Mouse (Mus musculus): Measurements from ENCODE around the gene Spata31d1b.

The Spata31d1b gene

DNA sequence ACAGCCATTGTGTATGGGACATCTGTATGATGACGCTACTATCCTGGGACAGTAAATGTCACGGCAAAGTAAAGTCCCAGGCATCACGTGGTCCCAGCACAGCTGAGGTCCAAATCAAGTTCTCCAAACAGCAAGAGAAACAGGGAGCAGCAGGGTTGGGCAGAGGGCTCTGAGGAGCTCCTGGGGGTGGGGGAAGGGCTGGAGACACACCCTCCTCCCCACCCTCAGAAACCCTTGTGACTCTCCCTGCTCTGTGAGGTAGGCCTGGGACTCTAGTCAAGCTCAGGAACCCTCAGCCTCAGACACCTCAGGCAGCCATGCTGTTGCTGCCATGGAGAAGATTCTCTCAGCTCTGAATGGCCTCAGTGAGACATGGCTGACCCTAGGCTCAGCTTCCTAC, at the start of gene Spata31d1b:
Gene Spata31d1b, plus strand, starts transcription at position 301 of the 400 bp plus-strand sequence.
- 83% methylated on average over 3 of the region's 3 CpGs for WGBS

DNA sequence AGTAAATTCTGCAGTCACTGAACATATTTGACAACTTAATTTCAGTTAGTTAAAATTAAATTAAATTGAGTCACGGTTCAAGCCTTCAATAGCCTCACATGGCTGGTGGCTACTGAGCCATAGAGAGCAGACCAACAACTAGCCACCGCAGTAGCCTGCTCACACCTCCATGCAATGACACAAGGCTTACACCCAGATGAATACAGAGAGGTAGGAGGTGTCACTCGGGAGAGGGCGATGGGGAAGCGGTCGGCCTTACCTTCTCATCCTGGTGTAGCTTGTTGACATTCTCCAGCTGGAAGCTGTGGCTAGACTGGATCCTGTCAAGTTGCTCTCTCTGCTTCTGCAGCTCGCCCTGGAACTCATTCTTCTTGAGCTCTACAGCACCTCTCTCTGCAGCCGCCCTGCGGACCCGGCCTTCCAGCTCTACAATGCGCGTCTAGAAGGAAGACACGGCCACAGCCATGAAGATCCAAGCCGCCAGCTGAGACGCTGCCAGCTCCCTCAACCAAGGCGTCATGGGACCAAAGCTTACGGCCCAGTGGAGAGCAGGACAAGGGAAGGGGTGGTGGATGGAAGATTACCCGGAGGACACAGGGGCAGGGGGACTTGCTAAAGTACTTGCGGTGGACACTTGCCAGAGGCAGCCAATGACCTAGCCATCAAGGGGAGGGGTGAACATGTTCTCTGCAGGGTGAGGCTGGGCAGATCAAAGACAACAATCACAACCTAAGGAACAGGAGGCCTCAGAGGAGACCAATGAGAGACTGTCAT, 48.0 kb upstream of the Spata31d1b start:
- 97% methylated on average over 19 of the region's 19 CpGs for WGBS

DNA sequence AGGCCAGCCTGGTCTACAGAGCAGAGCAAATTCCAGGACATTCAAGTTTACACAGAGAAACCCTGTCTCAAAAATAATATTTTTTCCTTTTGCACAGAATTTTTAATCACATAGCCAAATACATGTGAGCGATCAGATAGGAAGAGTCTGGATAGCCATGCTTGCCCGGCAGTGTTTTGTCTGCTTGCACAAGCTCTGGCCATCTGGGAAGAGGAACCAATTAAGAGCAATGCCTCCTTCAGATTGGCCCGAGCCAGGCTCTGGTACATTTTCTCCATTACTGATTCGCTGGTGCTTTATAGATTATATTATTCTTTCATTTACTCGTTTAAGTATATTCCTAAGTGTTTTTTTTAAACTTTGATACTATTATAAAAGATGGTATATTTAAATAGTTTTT, 44.3 kb upstream of the Spata31d1b start:
- WGBS, result 68% methylated on average over 5 of the region's 5 CpGs

DNA sequence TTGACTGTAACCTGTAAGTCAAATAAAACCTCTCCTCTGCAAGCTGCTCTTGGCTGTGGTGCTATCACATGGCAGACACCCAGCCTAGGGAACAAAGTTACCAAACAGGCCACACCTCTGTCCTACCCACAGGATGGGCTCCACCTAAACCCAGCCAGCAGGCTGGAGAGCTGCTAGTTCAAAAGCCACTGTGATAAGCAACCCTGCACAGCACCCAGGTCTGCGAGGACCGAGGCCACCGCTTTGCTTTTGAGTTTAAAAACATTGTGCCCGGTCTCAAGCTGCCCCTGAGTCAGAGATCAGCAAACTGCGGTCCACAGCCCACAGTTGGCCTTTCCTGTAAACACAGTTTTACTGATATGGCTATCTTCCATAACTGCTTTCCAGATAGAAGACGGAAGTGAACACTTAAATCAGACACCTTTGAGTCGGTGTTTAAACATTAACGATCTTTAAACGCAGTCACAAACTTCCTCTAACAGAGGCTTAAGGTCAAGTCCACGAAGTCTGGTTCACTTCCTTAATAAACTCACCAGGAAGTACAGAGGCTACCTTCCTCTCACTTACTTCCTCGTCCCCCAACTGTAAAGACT, 43.5 kb upstream of the Spata31d1b start:
- WGBS, result 76% methylated on average over 11 of the region's 11 CpGs

DNA sequence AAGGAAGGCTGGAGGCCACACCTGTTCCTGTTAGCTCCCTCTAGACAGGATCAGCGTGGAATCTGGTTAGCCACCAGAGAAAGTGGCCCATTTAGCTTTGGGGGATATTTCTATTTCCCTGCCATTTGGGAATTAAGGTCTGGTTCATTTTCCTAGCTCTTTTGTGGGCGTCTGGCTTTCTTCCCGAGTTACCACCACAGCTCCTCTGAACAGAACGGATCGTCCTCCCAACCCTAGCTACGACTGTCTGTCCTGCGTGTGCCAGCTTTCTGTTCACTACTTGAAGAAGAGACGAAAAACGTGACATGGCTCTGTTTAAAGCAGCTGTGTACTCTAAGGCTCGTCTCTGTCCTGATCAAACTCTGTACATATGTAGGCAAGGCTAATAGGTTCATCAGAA, 42.1 kb upstream of the Spata31d1b start:
- 40% methylated on average over 10 of the region's 10 CpGs for WGBS

DNA sequence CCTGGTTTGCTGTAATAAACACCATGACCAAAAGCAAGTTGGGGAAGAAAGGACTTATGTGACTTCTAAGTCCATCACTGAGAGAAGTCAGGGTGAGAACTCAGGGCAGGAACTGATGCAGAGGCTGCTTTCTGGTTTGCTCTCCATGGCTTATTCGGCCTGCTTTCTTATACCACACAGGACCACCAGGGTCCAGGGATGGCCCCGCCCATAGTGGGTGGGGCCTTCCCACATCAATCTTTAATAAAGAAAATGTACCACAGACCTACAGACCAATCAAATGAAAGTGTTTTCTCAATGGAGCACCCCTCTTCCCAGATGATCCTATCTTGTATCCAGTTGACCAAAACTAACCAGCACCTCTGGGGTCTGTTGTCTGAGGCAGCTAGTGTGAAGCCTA, 40.6 kb upstream of the Spata31d1b start:
- 82% methylated on average over 2 of the region's 2 CpGs for WGBS

DNA sequence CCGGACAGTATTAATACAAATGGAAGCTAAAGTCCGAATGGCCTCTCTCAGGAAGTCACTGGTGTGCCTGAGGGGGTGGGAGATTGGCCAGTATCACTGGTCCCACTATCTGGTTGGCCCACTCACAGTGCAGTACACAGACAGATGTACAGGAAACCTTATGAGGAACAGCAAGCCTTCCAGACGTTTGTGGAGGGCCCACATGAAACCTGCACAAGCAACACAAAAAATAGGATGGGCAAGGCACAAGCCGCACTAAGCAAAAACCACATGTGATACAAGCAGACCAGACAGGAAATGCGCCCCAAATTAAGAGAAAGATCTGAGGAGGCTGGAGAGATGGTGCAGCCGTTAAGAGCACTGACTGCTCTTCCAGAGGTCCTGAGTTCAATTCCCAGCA, 39.8 kb upstream of the Spata31d1b start:
- WGBS, result 76% methylated on average over 6 of the region's 6 CpGs

DNA sequence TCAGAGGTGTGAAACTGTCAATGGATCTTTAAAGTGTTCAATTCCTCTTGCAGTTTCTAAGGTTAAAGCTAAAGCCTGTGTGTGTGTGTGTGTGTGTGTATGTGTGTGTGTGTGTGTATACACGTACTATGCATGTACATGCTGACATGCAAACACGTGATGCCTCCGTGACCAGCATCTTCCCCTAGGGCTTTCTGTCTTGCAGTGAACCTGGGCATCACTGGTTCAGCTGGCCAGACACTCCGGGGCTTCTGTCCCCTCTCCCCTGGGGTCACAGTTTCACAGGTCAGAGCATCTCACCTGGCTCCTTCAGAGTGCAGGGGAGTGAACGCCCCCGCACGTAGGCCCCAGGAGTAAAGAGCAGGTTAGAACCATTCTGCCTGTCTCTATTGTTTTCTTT, 38.5 kb upstream of the Spata31d1b start:
- 77% methylated on average over 7 of the region's 7 CpGs for WGBS

DNA sequence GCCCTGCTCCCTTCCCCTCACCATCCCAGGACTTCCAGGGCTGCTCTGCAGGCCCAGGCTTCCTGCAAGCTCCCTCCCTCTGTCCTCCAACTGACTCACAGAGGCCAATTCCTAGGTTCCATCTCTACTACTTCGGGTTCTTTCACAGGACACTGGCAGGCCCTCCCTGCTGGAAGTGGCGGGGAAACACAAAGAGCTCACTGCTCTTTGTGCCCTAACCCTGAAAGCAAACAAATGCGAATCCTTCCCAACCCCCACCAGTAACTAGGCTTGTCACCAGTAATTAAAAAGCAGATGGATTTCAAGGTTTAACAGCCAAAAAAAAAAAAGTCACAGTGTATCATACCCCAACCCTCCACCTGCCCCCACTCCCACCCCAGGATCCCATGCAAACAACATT, 37.9 kb upstream of the Spata31d1b start:
- 62% methylated on average over 3 of the region's 3 CpGs for WGBS

DNA sequence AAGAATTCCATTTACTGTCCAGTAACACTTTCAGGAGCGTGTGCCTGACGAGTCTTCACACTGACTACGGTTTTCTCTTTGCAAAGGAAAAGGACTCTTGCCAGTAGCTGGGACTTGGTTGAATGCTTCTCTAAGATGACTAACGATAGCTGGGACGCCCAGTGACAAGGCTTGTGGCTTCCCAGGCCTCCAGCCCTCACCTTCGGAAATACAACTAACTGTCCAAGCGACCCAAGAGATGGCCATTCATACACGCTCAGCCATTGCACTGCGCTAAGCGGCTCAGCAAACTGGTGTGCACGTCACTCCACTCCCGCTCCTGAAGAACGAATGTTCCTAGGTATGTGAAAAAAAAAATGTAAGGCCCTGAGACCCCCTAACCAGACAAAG, 37.3 kb upstream of the Spata31d1b start:
- WGBS, result 6% methylated on average over 13 of the region's 13 CpGs

DNA sequence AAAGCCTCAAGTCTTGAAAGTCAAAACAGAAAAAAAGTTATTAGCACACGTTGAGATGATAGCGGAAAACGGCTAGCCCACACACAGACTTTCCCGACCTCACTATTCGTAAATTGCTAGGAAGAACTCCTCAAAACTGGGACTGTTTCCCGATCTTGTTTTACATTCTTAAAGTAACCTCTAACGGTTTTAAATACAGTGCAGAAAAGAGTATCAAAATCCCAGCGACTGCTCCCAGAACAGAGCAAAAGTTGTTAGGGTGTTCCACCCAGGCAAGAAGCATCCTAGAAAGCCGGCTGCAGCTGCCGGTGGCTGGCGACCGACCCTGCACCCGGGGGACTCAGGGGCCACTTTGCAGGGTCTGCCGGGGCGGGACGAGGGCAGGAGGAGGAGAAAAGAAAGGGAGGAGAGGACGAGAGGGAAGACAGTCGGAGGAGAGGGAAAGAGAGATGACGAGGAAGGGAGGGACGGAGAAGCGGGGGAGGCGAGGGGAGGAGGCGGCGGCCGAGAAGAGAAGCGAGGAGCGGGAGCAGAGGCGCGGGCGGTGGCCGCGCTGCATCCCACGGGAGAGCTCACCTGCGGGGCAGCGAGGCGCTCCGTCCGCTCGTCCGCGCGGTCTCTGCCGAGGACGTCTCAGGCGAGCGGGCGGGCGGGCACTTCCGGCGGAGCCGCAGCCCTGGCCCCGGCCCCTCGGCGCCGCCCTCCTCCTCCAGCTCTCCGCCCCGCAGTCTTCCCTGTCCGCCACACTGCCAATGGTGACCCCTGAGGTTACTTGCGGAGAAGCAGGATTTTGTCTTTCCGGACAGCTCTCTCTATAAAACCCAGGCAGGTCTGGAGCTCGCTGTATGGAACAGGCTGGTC, 36.7 kb upstream of the Spata31d1b start, which contains the start of gene Golm1:
Gene Golm1, minus strand, starts transcription at position 661 of the 861 bp plus-strand sequence.
- WGBS, result under 1% methylated on average over 60 of the region's 61 CpGs

DNA sequence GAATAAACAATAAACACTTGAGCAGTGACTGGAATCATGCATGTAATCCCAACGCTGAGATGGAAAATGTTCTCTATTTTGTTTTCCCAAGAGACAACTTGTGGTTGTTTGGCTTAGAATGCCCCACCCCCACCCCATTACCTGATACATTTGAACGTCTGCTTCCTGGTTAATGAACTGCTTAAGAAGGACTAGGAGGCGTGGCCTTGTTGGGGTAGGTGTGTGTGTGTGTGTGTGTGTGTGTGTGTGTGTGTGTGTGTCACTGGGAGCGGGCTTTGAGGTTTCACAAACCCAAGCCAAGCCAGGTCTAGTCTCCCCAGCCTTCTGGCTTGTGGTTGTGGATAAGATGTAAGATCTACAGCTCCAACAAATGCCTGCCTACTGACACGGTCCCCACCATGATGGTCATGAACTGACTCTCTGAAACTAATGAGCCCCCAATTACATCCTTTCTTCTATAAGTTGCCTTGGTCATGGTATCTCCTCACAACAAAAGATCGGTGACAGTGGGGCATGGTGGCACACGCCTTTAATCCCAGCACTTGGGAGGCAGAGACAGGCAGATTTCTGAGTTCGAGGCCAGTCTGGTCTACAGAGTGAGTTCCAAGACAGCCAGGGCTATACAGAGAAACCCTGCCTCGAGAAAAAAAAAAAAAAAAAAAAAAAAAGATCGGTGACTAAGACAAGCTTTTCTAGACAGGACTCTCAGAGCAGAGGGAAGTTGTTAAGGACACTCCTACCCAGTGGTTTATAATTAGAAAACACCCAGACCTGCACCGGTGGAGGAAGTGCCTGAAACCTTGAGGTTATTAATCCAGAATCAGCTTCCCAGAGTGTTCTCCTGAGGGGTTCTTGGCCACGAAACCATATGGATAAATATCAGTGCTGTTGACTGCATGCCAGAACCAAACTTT, 35.5 kb upstream of the Spata31d1b start:
- 63% methylated on average over 12 of the region's 12 CpGs for WGBS

DNA sequence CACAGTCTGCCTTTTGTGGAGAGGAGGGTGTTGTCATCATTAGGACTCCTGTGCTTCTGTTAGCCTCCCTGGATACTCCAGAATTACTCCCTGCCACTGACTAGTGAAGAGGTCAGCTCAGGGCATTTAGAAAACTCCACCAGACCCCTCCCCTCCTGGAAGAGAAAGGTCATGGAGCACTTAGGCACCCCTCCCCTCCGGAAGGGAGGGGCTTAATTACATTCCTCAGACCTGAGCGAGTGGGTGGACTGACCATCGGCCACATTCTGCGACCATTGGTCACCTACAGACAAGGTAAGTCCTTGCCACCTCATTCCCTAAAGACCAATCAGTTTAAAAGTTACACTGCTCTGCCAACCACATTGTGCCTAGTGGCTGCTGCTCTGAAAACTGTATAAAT, 32.8 kb upstream of the Spata31d1b start:
- WGBS, result 64% methylated on average over 4 of the region's 4 CpGs

DNA sequence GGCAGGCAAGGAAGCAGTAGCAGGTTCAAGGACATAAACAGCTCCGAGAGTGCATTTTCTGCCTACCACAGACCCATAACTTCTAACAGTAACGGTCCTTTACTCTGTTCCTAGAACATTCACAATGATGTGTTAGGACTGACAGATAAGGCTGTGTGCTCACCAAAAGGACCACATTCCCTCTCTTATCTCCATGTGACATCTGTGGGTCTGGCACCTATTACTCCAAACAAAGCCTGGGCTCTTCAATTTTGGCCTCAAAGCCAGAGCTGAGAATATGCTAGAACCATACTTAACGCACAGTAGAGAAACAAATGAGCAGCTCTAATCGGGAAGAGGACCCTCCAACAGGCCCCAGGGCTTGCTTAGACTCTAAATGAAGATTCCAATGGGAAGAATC, 32.2 kb upstream of the Spata31d1b start:
- WGBS, result 74% methylated on average over 4 of the region's 4 CpGs

DNA sequence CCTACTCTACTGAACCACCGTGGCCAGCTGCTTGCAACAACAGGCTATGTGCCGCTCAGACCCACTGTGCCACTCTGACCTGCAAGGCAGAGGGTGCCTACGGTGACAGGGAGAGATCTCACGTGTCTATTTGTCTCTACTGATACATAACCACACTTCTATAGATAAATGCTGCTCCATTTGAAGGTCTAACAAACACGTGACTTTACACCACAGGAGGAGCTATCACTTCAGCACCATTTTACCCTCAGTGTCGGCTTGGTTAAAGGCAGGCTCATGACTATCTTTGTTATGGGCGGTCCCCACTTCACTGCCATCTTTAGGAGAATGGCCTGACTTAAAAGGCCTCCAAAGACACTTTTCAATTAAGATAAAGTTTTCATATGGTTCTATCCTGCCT, 29.5 kb upstream of the Spata31d1b start:
- WGBS, result 63% methylated on average over 7 of the region's 7 CpGs

DNA sequence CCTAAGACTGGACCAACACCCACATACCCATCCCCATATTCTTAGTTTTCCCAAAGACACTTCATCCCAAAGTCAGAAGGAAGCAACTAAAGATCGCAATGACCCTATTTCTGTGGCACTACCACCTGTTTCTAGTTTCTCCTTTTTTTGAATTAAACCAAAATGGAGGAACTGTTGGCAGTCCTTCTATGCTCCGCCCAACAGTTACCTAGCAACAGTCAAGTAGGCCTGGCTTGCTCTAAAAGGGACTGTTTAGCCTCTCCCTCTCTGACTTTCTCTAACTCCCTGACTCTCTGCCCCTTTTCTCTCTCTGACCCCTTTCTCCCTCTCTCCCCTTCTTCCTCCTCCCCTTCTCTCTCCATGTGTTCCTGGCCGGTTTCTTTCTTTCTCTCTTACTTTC, 26.8 kb upstream of the Spata31d1b start:
- WGBS, result 82% methylated on average over 3 of the region's 3 CpGs

DNA sequence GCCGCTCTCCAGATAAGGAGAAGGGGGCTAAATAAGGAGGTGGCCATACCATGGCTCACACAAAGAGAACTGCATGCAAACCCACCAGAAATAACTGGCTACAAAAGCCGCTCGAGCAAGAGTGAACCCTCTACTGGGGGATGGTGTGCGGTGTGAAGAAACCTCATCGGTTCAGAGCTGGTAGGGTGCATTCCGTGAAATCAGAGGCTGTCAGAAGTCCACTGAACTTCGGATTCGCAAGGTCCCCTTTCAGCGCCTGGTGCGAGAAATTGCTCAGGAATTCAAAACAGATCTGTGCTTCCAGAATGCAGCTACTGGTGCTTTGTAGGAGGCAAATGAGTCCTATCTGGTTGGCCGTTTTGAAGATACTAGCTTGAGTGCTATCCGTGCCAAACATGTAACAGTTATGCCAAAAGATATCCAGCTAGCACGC, 23.7 kb upstream of the Spata31d1b start:
- WGBS, result 83% methylated on average over 13 of the region's 13 CpGs

DNA sequence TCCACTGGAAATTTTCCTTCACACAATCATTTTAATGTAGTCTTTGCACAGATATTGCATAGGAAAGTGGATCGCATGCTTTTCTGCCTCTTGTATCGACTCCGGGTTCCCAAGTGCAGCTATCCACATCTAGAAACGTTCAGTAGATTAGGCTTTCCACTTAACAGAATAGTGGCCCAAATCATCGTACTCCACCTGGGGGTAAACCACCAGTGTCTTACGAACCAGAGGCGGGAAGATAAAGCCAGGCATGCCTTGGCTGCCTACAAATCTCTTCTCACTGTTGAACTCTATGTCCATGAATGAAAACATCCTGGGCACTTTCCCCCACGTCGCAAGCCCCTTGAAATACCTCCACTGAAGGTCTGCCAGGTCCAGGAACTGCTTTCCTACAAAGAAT, 22.8 kb upstream of the Spata31d1b start:
- 91% methylated on average over 9 of the region's 9 CpGs for WGBS

DNA sequence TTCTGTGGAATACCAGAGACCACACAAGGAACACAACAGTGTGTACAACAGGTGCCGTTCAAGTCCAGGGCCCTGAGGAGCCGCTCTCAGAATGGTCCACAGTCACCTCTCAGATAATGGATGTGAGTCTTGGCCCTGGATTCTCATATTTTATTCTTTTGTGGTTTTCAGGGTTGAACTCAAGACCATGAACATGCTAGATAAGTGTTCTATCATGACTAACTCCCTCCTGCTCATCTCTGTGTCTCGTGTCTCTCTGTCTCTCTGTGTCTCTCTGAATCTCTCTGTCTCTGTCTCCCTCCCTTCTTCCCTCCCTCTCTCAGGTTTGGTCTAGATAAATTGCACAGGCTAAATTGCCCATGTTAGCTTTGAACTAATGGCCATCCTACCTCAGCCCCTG, 22.2 kb upstream of the Spata31d1b start:
- WGBS, result 98% methylated on average over 3 of the region's 3 CpGs

DNA sequence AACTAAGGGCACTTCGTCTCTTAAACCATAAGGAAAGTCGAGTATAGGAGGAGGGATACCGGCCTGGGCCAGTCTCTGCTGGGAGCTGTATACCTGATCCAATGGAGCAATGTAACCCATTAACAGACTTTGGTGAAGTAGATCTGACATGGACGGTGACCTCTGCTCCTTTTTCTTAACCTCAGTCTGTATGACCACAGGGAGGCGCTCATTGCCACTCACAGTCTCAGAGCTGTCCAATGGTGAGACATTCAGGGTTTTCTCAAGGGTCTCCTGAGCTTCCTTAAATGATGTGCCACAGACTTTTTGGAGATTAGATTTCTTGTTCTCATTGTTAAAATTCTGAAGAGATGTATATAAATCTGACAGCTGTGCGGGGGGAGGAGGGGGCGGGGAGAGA, 21.5 kb upstream of the Spata31d1b start:
- WGBS, result 84% methylated on average over 7 of the region's 7 CpGs

DNA sequence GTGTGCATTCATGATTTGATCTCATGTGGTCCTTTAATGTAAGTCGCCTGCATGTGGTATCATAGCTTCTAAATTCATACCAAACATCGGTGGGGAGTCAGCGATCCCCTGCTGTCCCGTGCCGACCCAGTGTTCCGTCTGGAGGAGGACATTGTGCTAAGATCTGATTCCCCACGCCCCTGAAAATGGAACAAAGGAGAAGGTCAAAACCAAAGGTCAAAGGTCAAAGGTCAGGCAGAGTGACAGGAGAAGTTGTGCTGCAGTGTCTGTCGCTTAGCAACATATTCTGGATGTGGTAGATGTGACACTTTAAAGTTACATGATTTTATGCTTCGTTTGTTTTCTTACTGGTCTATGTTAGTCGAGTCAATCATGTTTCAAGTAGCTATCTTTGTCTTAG, 20.6 kb upstream of the Spata31d1b start:
- WGBS, result 52% methylated on average over 10 of the region's 10 CpGs

Measured in cerebral cortex, adult 2 months (tissue).